Mouse (Mus musculus) erythroblast, embryonic 14.5 days (primary cell): ENCODE data around the gene Gm47995.
"Not testable (repeated sequence)": the region's sequence is repeated elsewhere in the genome, so short reads cannot be mapped to it uniquely, and the experiment has no call there.

Source experiments
- GATA1 ChIP-seq: IDR thresholded peaks from 2 replicates; pipeline ENCODE4 v1.6.1; 2012; ENCODE audit warnings: low read length, inconsistent platforms, mixed read lengths
- TAL1 ChIP-seq: IDR thresholded peaks from 3 replicates; pipeline ENCODE4 v1.6.1; 2012; ENCODE audit warnings: low read length, inconsistent platforms, mixed read lengths

DNA sequence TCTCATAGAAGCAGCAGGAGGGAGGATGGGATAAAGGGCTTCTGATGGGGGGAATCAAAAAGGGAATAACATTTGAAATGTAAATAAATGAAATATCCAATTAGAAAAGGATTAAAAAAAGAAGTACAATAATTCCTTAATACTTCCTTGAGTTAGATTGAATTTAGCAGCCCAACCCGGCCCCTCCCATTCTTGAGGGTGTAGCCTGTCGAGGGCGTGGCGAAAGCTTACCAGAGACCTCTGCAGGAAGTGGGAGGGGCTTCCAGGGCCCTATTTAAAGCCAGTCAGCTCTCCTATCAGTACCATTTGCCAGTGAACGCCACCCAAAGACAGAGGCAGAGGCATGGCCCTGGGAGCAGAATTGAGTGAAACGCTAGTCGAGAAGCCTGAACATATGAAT is 6.2 kb upstream of the Gm47995 start, which contains the start of gene Gm8947:
- TF ChIP-seq GATA1, TAL1: not testable (repeated sequence)
